Mouse (Mus musculus): ENCODE data around the gene Psme3. TPM values are rescaled to one million over a fixed set of nuclear protein-coding genes. Genes with fewer than 3 reads are reported as not detected.
A peak's percentile ranks its signal among the peaks of the same experiment; 100 is the strongest.

Psme3 gene
- 100 to 1,000 TPM in 1 of 2 experiments, 10 to 100 TPM in 1; 96.6 to 106 TPM for total RNA-seq (2021)
- long read RNA-seq, transcript Psme3-201 (11 exons, 2,664 nt): major isoform, 30 of 48 reads
- long read RNA-seq, partial matches to known transcripts: 9 of 48 reads
- long read RNA-seq, other reads (novel, unspliced or antisense): 9 of 48 reads

DNA sequence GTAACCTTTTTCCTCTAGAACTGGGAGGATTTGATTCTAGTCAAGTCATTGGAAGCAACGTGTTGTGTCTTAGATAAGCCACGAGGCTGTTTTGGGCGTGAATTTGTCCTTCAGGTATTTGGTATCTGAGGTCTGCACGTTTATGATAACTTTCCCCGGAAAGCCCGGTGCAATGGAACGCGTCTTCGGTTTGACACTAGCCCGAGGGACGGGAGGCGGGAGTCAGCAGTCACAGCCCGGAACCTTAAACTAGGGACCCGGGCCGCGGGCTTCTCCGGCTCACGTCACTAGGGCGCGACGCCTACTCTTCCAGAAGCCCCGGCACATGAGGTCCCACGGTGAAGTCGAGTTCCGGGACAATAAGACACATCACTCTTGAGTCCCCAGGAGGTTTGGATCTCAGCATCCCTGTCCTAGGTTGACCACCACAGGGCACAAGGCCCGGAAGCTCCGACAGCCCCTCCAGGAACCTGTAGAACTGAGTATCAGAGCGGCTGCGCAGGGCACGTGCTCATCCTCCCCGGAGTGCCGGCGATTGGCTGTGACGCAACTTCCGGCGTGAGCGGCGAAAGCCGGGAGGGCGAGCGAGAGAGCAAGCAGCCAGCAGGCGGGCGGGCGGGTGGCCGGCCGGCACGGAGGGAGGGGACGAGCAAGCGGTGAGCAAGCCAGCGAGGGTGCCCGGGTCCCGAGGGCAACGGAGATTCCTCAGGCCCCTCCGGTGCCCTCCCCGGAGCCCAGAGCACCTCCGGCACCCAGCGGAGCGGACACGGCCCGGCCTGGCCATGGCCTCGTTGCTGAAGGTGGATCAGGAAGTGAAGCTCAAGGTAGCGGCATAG lies at the start of gene Psme3:
Gene Psme3, plus strand, starts transcription at position 549 of the 836 bp plus-strand sequence.
- DNase-seq (ENCODE audit: low spot score in 2 of 2): peak; percentile 93

DNA sequence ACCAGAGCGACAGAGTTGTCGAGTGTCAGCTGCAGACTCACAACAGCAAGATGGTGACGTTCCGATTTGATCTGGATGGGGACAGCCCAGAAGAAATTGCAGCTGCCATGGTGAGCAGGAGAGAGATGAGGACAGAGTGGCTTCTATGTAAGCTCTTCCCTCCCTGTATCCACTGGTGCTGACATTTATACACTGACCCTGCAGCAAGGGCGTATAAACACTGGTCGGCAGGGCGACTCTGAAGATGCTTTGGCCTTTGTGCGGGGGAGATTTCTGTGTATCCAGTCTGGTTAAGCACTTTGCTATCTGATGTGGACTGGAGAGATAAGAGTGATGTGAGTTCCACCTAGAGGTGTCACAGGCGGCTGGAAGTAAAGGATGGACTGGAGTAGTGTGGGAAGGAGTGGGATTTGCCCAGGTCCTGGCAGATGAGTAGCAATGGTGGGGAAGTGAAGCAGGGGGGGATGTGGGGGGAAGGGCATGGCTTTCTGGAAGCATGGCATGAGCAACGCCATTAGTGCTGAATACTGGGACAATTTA lies 46.4 kb upstream of the Psme3 start:
- DNase-seq (ENCODE audit: low spot score in 2 of 2): no peak

DNA sequence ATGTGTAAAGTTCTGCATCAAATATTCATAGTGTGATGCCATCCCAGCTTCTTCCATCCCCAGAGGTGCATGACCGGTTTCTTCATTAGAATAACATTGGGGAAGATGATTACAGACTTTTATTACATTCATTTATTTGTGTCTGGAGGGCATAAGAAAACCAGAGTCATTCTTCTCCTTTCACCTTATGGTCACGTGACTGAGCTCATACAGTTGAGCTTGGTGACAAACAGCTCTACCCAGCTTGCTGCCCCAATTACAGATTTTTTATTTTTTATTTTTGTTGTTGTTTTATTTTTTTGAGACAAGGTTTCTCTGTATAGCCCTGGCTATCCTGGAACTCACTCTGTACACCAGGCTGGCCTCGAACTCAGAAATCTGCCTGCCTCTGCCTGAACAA lies 43.6 kb upstream of the Psme3 start:
- DNase-seq (ENCODE audit: low spot score in 2 of 2): no peak

DNA sequence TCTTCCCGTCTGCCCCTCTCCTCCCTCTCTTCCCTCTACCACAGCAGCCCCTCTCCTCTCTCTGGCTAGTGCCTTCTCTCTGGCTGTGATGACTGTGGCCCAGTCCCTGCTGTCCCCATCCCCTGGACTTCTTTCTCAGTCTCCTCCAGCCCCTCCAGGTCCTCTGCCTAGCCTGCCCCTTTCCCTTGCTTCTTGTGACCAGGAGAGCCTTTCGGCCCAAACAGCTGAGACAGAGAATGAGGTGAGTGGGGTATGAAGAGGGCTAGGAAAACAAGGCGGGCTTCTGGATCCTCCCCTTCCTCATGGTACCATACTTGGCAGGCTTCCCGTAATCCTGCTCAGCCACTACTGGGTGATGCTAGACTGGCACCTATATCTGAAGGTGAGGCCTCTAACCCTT lies 40.7 kb upstream of the Psme3 start:
- no peak for DNase-seq (ENCODE audit: low spot score in 2 of 2)

DNA sequence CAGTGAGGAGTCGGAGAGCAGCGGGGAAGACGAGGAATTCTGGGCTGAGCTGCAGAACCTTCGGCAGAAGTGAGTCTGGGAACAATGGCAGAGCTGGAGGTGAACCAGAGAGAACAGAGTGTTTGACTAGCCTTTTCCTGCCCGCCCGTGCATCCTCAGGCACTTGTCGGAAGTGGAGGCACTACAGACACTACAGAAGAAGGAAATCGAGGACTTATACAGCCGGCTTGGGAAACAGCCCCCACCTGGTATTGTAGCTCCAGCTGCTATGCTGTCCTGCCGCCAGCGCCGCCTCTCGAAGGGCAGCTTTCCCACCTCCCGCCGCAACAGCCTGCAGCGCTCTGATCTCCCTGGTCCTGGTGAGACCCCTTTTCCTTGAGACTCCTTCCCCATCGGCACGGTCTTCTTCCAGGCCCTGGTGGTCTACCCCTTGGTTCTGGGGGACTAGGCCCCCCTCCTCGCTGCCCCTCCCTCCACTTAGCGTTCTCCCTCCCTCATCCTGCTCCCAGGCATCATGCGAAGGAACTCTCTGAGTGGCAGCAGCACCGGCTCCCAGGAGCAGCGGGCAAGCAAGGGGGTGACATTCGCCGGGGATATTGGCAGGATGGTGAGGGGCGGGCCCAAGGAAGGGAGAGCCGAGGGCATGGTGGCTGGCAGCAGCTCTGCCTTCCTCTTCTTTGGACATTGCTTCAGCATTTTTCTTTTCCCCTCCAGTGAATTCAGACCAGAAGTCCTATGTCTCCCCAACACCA lies 39.5 kb upstream of the Psme3 start:
- DNase-seq (ENCODE audit: low spot score in 2 of 2): peak in 1 of 2 experiments; percentile 15

DNA sequence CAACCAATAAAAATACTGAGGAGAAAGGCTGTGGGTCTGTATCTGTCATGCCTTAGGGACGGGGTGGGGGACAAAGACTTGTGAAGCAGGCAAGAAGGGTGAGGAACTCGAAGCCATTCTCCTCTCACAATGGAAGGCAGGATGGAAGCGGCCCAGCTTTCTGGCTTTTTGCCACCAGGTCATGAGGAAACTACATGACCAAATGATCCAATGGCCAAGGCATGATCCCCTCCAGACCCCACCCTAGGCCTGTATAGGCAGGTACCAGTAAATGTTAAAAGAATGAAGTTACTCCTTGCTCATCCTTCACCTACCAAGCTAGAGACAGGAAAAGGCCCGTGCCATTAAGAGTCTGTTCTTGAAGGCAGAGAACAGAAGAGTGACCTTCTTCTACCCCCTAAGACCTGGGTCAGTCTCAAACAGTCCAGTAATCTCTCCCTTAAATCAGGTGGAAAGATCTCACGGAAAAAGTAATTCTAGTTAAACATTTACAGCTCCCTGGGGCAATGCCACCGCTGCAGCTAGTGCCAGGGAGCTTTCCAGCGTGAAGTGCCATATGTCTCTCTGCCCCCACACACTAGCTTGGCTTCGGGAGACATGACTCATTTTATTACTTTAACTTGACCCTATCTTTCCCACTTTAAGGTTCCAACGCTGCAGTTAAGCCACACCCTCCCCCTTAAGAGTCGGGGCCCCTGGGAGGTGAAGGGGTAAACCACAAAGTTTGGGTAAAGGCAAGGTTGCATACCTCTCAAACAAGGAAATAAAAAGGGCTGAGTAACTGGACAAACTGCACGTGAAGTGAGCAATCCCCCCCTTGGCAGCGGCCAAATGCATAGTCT lies 38.4 kb upstream of the Psme3 start:
- DNase-seq (ENCODE audit: low spot score in 2 of 2): peak in 1 of 2 experiments; percentile 27

DNA sequence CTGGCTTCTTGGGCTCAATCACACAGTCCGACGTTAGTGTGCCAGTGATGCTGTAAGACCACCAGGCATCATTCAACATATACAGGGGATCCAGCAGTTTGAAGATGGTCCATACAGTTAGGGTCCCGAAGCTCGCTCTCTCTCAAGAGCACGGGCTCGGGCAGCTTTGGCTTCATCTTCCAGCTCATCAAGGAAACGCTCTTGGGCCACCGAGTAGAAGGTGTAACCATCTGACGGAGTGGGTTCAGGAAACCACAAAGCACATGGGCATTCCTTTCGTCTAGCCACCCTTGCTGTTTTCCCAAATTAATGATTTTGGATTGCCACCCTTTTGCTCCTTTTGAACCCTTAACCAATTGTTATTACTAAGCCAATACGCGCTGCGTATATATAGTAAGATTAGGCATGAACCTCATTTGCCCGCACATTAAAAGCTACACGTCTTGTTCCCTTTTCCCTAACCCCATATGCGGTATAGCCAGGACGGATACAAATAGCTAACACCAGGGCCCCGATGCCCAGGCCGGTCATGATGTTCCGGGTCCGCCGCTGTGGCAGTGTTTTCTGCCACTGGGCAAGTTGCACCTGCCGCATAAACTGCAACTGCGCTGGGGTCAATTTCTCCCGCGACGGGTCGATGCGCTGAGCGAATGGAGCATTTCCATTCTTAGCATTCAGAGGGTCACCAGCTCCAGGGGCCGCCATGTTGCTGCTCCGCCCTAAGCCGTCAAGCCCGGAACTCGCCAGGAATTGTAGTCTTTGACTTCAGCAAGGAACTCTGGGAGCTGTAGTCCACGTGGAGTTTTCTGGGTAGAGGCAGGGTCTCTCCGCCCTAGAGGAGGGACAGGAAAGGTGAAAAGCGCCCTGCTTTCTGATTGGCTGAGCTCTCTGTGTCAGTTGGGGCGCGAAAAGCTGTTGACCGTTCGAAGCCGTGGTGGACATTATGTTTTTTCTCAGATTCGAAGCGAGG lies 37.5 kb upstream of the Psme3 start, which contains the start of the genes Cntd1 and Coa3:
Gene Cntd1, plus strand, starts transcription at position 790 of the 970 bp plus-strand sequence.
Gene Coa3, minus strand, starts transcription at position 892 of the 970 bp plus-strand sequence.
- DNase-seq (ENCODE audit: low spot score in 2 of 2): peak; percentile 79 to 84

DNA sequence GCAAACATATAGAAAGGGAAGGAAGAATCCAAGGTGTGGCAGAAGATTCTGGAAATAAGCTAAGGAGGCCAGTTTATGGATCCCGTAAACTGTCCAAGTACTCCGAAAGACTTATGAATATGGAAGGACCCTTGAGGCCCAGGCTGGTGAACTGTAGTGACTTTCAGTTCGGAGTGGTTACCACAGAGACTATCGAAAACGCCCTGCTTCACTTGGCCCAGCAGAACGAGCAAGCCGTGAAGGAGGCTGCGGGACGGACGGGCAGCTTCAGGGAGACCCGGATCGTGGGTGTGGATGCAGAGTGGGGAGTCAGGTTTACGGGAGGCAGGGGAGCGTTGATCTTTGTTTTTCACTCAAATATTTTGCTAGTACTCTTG lies 36.8 kb upstream of the Psme3 start:
- no peak for DNase-seq (ENCODE audit: low spot score in 2 of 2)

DNA sequence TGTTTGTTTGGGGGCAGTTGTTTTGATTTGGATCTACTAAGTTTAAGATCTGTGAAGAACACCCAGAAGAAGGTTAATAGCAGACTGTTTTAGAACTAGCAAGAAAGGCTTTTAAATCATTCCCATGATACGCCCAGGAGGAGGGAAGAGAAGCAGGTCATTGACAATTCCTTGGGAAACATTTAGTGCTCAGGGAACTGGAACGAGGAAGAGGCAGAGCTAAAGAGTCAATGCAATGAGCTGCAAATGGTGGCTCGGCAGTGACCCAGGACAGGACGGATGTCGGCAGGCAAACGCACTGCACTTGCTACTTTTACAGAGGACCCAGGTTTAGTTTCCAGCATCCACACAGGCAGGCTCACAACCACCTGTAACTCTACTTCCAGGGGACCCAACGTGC lies 35.2 kb upstream of the Psme3 start:
- no peak for DNase-seq (ENCODE audit: low spot score in 2 of 2)

DNA sequence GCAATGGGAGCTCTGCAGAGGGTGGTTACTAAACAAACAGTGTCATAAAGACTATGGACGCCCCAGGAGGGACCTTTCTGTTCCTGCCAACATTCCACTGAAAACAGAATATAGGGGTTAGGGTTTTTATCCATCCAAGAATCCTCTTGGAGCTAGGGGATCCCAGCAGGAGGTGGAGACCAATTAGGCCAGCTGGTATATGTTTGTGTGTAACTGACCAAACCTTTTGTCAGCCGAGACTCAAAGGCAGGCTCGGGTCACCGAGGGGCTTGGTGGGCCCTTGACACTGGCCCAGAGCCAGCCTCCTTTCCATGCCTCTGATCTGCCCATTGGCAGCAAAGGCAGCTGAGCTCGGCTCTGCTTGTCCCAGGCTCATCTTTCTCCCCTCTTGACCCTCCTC lies 33.1 kb upstream of the Psme3 start:
- DNase-seq (ENCODE audit: low spot score in 2 of 2): no peak

DNA sequence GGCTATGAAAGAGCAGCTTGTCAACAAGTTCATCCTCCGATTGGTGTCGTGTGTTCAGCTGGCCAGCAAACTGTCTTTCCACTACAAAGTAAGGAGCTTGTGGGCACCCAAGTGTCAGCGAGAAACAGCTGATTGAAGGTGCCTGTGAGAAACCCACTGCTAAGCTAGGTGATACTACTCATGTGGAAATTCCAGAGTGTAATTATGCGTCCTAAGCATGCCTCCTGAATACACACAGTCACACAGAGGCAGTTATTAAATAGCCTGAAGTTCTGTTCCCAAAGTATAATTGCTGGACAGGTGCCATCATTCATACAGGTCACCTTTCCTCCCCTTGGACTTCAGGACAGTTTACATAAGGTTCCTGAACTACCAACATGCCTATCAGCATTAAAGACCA lies 32.2 kb upstream of the Psme3 start:
- DNase-seq (ENCODE audit: low spot score in 2 of 2): no peak

DNA sequence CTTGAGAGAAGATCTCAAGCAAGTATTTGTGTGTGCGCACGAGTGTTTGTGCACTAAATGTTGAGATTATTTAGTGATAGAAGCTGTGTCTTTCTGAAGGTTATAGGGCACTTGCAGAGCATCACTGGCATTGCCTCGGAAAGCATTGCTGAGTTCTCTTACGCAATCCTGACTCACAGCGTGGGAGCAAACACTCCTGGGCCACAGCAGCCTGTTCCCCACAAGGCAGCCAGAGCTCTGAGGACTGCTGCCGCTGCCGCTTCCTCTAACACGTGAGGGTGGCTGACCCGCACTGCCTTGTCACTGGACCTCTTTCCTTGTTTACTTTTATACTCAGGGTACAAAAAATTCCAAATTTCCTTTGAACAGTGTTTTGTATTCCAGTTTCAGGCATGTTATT lies 28.7 kb upstream of the Psme3 start:
- no peak for DNase-seq (ENCODE audit: low spot score in 2 of 2)

DNA sequence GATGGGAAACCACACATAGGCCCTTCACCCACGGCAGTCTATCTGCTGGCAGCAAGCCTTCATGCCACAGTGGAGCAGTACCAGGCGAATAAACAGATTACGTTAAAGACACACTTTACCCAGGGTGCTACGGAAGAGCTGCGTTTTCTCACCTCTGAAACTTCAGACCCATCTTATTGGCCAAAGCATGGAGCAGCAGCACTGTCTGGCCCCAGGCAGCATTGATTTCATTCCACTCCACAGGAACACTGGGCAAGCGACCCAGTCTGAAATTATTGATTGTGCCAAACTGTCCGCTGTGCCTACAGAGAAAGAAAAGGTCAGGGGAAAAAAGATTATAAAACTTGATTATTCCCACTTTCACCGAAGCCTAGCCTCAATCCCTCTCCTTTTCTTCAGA lies 24.8 kb upstream of the Psme3 start:
- DNase-seq (ENCODE audit: low spot score in 2 of 2): no peak

DNA sequence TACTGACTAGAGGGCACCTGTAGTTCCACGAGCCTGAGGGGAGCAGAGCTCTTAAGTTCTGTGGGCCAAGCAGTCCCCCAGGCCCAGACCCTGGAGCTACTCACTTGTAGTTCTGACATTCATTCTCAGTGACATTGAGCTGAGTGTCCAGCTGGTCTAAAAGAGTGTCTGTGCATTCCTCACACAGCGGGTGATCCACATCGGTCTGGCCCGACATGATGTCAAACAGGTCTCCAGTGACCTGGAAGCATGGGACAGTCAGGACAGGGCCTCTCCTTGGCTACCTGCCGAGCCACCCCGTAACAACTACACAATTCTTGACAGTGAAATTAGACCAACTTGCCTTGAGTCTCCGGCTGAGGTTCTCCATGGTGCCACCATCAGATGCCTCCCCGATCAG lies 20.8 kb upstream of the Psme3 start:
- DNase-seq (ENCODE audit: low spot score in 2 of 2): no peak

DNA sequence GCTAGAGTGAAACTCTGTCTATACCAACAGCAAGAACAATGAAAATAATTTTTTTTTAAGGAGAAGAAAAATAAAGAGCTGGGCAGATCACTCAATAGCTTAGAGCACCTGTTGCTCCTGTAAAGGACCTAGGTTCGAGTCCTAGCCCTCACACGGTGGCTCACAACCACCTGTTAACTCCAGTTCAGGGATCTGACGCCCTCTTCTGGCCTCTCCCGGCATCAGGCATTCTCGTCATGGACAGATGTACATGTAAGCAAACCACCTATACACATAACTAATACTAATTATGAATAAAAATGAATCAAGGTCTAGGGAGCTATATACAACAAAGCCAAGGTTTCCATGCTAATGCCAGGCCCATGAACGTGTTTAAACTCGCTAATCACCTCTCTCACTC lies 15.1 kb upstream of the Psme3 start:
- no peak for DNase-seq (ENCODE audit: low spot score in 2 of 2)

DNA sequence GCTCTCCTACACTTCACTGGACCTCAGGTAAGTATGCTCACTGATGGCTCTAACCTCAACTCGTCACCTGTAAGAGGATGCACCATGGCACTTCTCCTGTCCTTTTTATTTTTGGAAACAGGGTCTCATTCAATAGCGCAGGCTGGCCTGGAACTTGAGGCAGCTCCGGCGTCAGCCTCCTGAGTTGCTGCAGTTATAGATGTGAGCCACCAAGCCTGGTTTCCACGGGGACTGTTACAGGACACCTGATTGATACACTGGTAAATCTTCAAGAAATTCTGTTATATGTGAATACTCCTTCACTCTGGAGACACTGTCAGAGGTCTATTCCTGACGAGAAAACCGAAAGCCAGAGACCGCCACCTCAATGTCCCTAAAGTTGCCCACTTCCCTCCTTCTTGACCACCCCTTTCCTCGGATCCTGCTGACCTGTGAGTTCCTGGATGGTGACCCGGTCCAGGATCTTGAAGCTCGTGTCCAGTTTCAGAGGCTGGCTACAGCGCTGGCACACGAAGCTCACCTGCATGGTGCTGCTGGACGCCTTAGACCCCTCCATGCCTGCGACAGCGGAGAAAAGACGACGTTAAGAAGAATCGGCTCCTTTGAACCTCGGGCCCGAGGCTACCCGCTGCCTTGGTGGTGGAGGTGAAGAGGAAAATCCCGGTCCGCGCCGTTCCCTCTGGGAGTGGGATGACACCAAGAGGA lies 14.6 kb upstream of the Psme3 start:
- no peak for DNase-seq (ENCODE audit: low spot score in 2 of 2)

DNA sequence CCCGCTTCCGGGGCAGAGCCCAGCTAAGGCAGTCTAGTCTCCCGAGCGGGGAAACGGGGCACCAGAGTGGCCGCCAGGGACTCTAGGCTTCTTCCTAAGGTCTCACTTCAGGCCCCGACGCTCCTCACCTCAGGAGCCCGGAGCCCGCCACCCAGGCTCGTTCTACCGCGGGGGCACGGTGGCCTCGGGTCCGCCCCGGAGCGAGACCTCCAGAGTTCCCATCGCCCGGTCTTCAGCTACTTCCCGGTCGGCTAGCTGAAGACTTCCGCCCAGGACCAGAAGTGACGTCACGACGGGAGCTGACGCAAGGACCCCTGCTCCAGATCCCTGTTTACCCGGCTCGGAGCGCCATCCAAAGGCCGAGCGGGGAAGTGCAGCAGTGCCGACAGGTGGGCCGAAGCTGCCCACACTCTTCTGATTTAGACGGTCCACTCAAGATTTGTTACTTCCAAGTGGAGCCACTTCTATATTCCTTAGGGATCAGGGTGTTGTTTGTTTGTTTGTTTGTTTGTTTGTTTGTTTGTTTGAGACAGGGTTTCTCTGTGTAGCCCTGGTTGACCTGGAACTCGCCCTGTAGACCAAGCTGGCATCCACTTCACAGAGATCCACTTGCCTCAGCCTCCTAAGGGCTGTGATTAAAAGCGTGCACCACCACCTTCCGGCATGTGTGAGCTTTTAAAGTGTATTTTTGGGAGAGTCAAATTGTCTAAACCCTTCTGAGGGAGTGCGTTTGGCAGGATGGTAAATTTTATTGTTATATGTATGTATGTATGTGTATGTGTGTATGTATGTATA lies 13.8 kb upstream of the Psme3 start, which contains the start of gene Becn1:
Gene Becn1, minus strand, starts transcription at position 283 of the 795 bp plus-strand sequence.
- DNase-seq (ENCODE audit: low spot score in 2 of 2): peak; percentile 99

DNA sequence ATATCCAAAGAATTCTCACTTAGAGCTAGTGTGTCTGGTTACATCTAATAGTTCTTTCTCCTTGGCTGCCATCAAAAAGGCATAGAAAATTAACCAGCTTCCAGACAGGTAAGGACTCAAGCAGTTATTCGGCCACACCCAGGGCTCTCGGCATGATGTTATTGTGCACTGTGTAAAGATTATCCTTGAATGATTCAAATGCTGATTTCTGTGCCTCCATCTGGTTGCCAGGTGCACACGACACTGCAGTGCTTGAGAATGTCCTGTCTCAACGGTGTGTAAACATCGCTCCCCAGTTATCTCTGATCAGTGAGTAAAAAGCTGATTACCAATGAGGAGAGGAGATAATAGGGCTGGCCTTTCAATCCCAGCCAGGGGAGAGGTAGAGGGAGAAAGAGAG lies 8.3 kb upstream of the Psme3 start:
- no peak for DNase-seq (ENCODE audit: low spot score in 2 of 2)

All from layer of hippocampus, postnatal 10 days (tissue).